Mouse (Mus musculus) olfactory bulb, adult 2 months (tissue): ENCODE measurements around the gene Ppp1r9a.

Experiments used
- CTCF ChIP-seq: fragments of 200-500 bp; IDR thresholded peaks from 2 replicates; pipeline ENCODE4 v1.5.1; 2012; ENCODE audit warnings: low read depth, mild to moderate bottlenecking, low read length, moderate library complexity; ENCODE audit not compliant: insufficient read depth
- POLR2A ChIP-seq: fragments of 200-500 bp; IDR thresholded peaks from 2 replicates; pipeline ENCODE4 v1.6.1; 2012; ENCODE audit warnings: mild to moderate bottlenecking, low read depth, low read length, moderate library complexity; ENCODE audit not compliant: insufficient read depth

GRCm38 (mm10) chr6:5188938-5189337, 286.2 kb downstream of the Ppp1r9a start:
- TF ChIP-seq POLR2A (no peak), CTCF (no peak)
